Mouse (Mus musculus): ENCODE results near the gene Klf7.

The Klf7 gene

GRCm38 (mm10) chr1:64066320-64067254 lies 55.5 kb downstream of the Klf7 start:
- DNase-seq (ENCODE audit: low spot score in 2 of 2): peak; percentile 72 to 88

GRCm38 (mm10) chr1:64061488-64061887 lies 60.6 kb downstream of the Klf7 start:
- no peak for DNase-seq (ENCODE audit: low spot score in 2 of 2)

- no peak for DNase-seq (ENCODE audit: low spot score in 2 of 2)
Observed at GRCm38 (mm10) chr1:64060699-64061454, 61.2 kb downstream of the Klf7 start.

- DNase-seq (ENCODE audit: low spot score in 2 of 2): no peak
Observed at GRCm38 (mm10) chr1:64060116-64060515, 62.0 kb downstream of the Klf7 start.

- DNase-seq (ENCODE audit: low spot score in 2 of 2): no peak
Observed at GRCm38 (mm10) chr1:64056541-64056940, 65.5 kb downstream of the Klf7 start.

- DNase-seq (ENCODE audit: low spot score in 2 of 2): no peak
Observed at GRCm38 (mm10) chr1:64055978-64056377, 66.1 kb downstream of the Klf7 start.

GRCm38 (mm10) chr1:64055210-64055609 lies 66.9 kb downstream of the Klf7 start:
- no peak for DNase-seq (ENCODE audit: low spot score in 2 of 2)

GRCm38 (mm10) chr1:64052069-64052750 lies 69.9 kb downstream of the Klf7 start:
- no peak for DNase-seq (ENCODE audit: low spot score in 2 of 2)

- no peak for DNase-seq (ENCODE audit: low spot score in 2 of 2)
Observed at GRCm38 (mm10) chr1:64048567-64048966, 73.5 kb downstream of the Klf7 start.

- DNase-seq (ENCODE audit: low spot score in 2 of 2): no peak
Observed at GRCm38 (mm10) chr1:64046802-64047156, 75.3 kb downstream of the Klf7 start.

GRCm38 (mm10) chr1:64046087-64046801 lies 75.8 kb downstream of the Klf7 start:
- DNase-seq (ENCODE audit: low spot score in 2 of 2): no peak

- no peak for DNase-seq (ENCODE audit: low spot score in 2 of 2)
Observed at GRCm38 (mm10) chr1:64044577-64044976, 77.5 kb downstream of the Klf7 start.

GRCm38 (mm10) chr1:64040831-64041383 lies 81.2 kb downstream of the Klf7 start:
- DNase-seq (ENCODE audit: low spot score in 2 of 2): no peak

- no peak for DNase-seq (ENCODE audit: low spot score in 2 of 2)
Observed at GRCm38 (mm10) chr1:64040061-64040686, 81.9 kb downstream of the Klf7 start.

- DNase-seq (ENCODE audit: low spot score in 2 of 2): no peak
Observed at GRCm38 (mm10) chr1:64038343-64038742, 83.7 kb downstream of the Klf7 start.

- DNase-seq (ENCODE audit: low spot score in 2 of 2): no peak
Observed at GRCm38 (mm10) chr1:64037800-64038199, 84.3 kb downstream of the Klf7 start.

GRCm38 (mm10) chr1:64036881-64037452 lies 85.1 kb downstream of the Klf7 start:
- DNase-seq (ENCODE audit: low spot score in 2 of 2): no peak

GRCm38 (mm10) chr1:64035804-64036203 lies 86.3 kb downstream of the Klf7 start:
- DNase-seq (ENCODE audit: low spot score in 2 of 2): no peak

GRCm38 (mm10) chr1:64035087-64035791 lies 86.8 kb downstream of the Klf7 start:
- DNase-seq (ENCODE audit: low spot score in 2 of 2): no peak
